Mouse (Mus musculus): ENCODE measurements at regions not wholly inside any gene's neighbourhood (a gene's known extent, or its start where the extent isn't known, plus 50 kb on each side); places are given as distances from the start of the nearest gene placed in this dataset.

GRCm38 (mm10) chr4:67162673-67163072 lies 335.3 kb downstream of the Tlr4 start:
- H3K36me3 ChIP-seq (replicated peaks in 1 of 2; ENCODE audit: control insufficient read depth in 1 of 2, insufficient read depth in 1 of 2, low read length in 1 of 2): no peaks in the 10 kb centered on the region
- in situ Hi-C loops (cut with MboI; ENCODE audit: low pct_ligation_motif_present, low pct_unique_long_range_greater_than_20kb, low sequenced_read_pairs) (no loop called here), dilution Hi-C loops (cut with MboI; ENCODE audit: extremely low pct_ligation_motif_present, extremely low pct_unique_long_range_greater_than_20kb, low sequenced_read_pairs) (no loop called here)
- H3K27me3 ChIP-seq (replicated peaks): no peaks in the 10 kb centered on the region
- TF ChIP-seq PAX5 (IDR thresholded peaks at IDR 0.05; ENCODE audit: low read length): no peak
- no peak for TF ChIP-seq NELFE (IDR thresholded peaks at IDR 0.05; ENCODE audit: low read depth, low read length)
- no peak for TF ChIP-seq CHD2 (IDR thresholded peaks at IDR 0.05; ENCODE audit: low read length)
- TF ChIP-seq SMC3 (IDR thresholded peaks at IDR 0.05; ENCODE audit: low read depth, low read length): no peak
- no peak for TF ChIP-seq MAZ (IDR thresholded peaks at IDR 0.05; ENCODE audit: low read depth, low read length)
- no peak for TF ChIP-seq E2F4 (IDR thresholded peaks at IDR 0.05; ENCODE audit: insufficient replicate concordance, low read depth, low read length)
- TF ChIP-seq ZKSCAN1 (IDR thresholded peaks at IDR 0.05; ENCODE audit: borderline replicate concordance, low read depth, low read length): no peak
- TF ChIP-seq IRF4 (IDR thresholded peaks at IDR 0.05; ENCODE audit: low read depth, low read length): no peak
- TF ChIP-seq KAT2A (IDR thresholded peaks at IDR 0.05; ENCODE audit: insufficient replicate concordance, low read length): no peak
- TF ChIP-seq POLR2AphosphoS2 (IDR thresholded peaks at IDR 0.05; ENCODE audit: low read depth, low read length): no peak
- no peak for TF ChIP-seq MXI1 (IDR thresholded peaks at IDR 0.05; ENCODE audit: low read depth, low read length)
- no peak for TF ChIP-seq HCFC1 (IDR thresholded peaks at IDR 0.05; ENCODE audit: low read depth, low read length)
- TF ChIP-seq RAD21 (IDR thresholded peaks at IDR 0.05; ENCODE audit: low read depth, low read length): no peak
- TF ChIP-seq MYC (IDR thresholded peaks at IDR 0.05; ENCODE audit: low read depth, low read length): no peak
- TF ChIP-seq UBTF (IDR thresholded peaks at IDR 0.05; ENCODE audit: low read depth, low read length): no peak
- peaks cover 25% of the 10 kb centered on the region for H3K9me3 ChIP-seq (replicated peaks; ENCODE audit: low read length)
- H3K79me2 ChIP-seq (replicated peaks; ENCODE audit: control insufficient read depth, extremely low read depth, insufficient read depth, poor library complexity, severe bottlenecking): no peaks in the 10 kb centered on the region
- DNase-seq (ENCODE audit: extremely low read depth): no peak
- H3K4me1 ChIP-seq (ENCODE audit: control insufficient read depth in 1 of 2, insufficient read depth in 2 of 2): no peaks in the 10 kb centered on the region
- H3K9ac ChIP-seq (ENCODE audit: insufficient read depth, low read depth): no peak overlapping the region
- no peak overlapping the region for H3K4me3 ChIP-seq (replicated peaks in 1 of 3; ENCODE audit: low read depth in 2 of 3, low read length in 2 of 3, poor library complexity in 1 of 3)
- H3K27ac ChIP-seq (ENCODE audit: insufficient read depth, low read depth): no peak overlapping the region
- no peak overlapping the region for H3K4me2 ChIP-seq (ENCODE audit: insufficient read depth, low read depth, poor library complexity, severe bottlenecking)

- TF ChIP-seq MAZ (IDR thresholded peaks at IDR 0.05; ENCODE audit: low read depth, low read length) (no peak), USF1 (IDR thresholded peaks at IDR 0.05; ENCODE audit: low read depth, low read length) (no peak), BHLHE40 (IDR thresholded peaks at IDR 0.05; ENCODE audit: low read depth, low read length) (no peak), CHD2 (IDR thresholded peaks at IDR 0.05; ENCODE audit: low read length) (no peak), E2F4 (IDR thresholded peaks at IDR 0.05; ENCODE audit: insufficient replicate concordance, low read depth, low read length) (no peak)
- Histone ChIP-seq H3K9ac (ENCODE audit: insufficient read depth, low read depth) (no peak overlapping the region), H3K4me3 (replicated peaks in 1 of 3; ENCODE audit: low read depth in 2 of 3, low read length in 2 of 3, poor library complexity in 1 of 3) (no peak overlapping the region), H3K27ac (ENCODE audit: insufficient read depth, low read depth) (no peak overlapping the region), H3K79me2 (replicated peaks; ENCODE audit: control insufficient read depth, extremely low read depth, insufficient read depth, poor library complexity, severe bottlenecking) (no peaks in the 10 kb centered on the region), H3K4me1 (ENCODE audit: control insufficient read depth in 1 of 2, insufficient read depth in 2 of 2) (no peaks in the 10 kb centered on the region), H3K9me3 (replicated peaks; ENCODE audit: low read length) (peaks cover 34% of the 10 kb centered on the region), H3K4me2 (ENCODE audit: insufficient read depth, low read depth, poor library complexity, severe bottlenecking) (no peak overlapping the region), H3K36me3 (replicated peaks in 1 of 2; ENCODE audit: control insufficient read depth in 1 of 2, insufficient read depth in 1 of 2, low read length in 1 of 2) (no peaks in the 10 kb centered on the region), H3K27me3 (replicated peaks) (no peaks in the 10 kb centered on the region)
- dilution Hi-C loops (cut with MboI; ENCODE audit: extremely low pct_ligation_motif_present, extremely low pct_unique_long_range_greater_than_20kb, low sequenced_read_pairs): no loop called here
- in situ Hi-C loops (cut with MboI; ENCODE audit: low pct_ligation_motif_present, low pct_unique_long_range_greater_than_20kb, low sequenced_read_pairs): no loop called here
- DNase-seq (ENCODE audit: extremely low read depth): no peak
Observed at GRCm38 (mm10) chr4:67167720-67168119, 340.3 kb downstream of the Tlr4 start.

All from CH12.LX (cell line).